Mouse (Mus musculus) lung, postnatal 0 days (tissue): ENCODE data around the gene Kdm6a.

Experiments used
- CTCF ChIP-seq: IDR thresholded peaks from 2 replicates; pipeline ENCODE4 v1.5.1; 2016; ENCODE audit warnings: antibody characterized with exemption, mild to moderate bottlenecking
- EP300 ChIP-seq: IDR thresholded peaks from 2 replicates; pipeline ENCODE4 v1.6.1; 2016; ENCODE audit warnings: antibody characterized with exemption, mild to moderate bottlenecking, control low read depth

DNA sequence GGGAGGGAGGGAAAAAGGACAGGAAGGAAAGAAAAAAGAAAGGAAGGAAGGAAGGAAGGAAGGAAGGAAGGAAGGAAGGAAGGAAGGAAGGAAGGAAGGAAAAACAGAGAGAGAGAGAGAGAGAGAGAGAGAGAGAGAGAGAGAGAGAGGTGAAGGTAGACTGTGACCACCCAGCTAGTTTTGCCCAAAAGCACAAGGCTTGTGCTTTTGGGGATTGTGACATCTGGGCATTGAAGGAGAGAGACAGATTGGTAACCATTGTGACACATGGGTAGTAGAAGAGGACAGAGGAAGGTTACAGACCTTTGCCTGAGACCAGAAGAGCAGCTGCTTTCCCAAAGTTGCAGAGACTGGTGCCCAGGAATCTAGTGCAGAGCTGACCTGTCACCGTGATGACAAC, 16.8 kb upstream of the Kdm6a start, which contains the start of gene Dusp21:
- TF ChIP-seq CTCF (no peak), EP300 (no peak)
